Mouse (Mus musculus): ENCODE data around the gene Cers6. TPM values are rescaled to one million over a fixed set of nuclear protein-coding genes. Genes with fewer than 3 reads are reported as not detected.

Gene Cers6
- polyA plus RNA-seq, 1 experiment from 2014 or later, result 82.3 TPM

GRCm38 (mm10) chr2:68925542-68925941, 64.3 kb downstream of the Cers6 start:
- no peak for ATAC-seq (ENCODE audit: low read depth)
- 81% methylated on average over 6 of the region's 6 CpGs for WGBS

GRCm38 (mm10) chr2:68926913-68927790, 65.9 kb downstream of the Cers6 start:
- Histone ChIP-seq H3K9me3 (ENCODE audit: control insufficient read depth, low read length) (no peaks in the 10 kb centered on the region), H3K36me3 (ENCODE audit: control insufficient read depth, insufficient read depth, low read length) (no peaks in the 10 kb centered on the region), H3K27me3 (ENCODE audit: control insufficient read depth, insufficient read depth, low read length) (no peaks in the 10 kb centered on the region), H3K4me2 (ENCODE audit: low read depth, low read length) (no peak overlapping the region), H3K27ac (ENCODE audit: low read depth, low read length) (no peak overlapping the region), H3K4me1 (ENCODE audit: control insufficient read depth, insufficient read depth, low read length) (no peaks in the 10 kb centered on the region), H3K4me3 (ENCODE audit: low read depth, low read length) (no peak overlapping the region), H3K9ac (replicated peaks; ENCODE audit: low read depth, low read length) (no peak overlapping the region)
- 65% methylated on average over 10 of the region's 10 CpGs for WGBS
- ATAC-seq (ENCODE audit: low read depth), result peak; percentile 44; the same call in 1 of the 2 replicates

More at GRCm38 (mm10) chr2:68925542-68925941, 64.3 kb downstream of the Cers6 start:
- H3K9ac ChIP-seq (replicated peaks; ENCODE audit: low read depth, low read length), result no peak overlapping the region
- H3K9me3 ChIP-seq (ENCODE audit: control insufficient read depth, low read length), result no peaks in the 10 kb centered on the region
- no peak overlapping the region for H3K4me2 ChIP-seq (ENCODE audit: low read depth, low read length)
- no peak overlapping the region for H3K4me3 ChIP-seq (ENCODE audit: low read depth, low read length)
- no peak overlapping the region for H3K27ac ChIP-seq (ENCODE audit: low read depth, low read length)
- H3K4me1 ChIP-seq (ENCODE audit: control insufficient read depth, insufficient read depth, low read length), result no peaks in the 10 kb centered on the region
- H3K36me3 ChIP-seq (ENCODE audit: control insufficient read depth, insufficient read depth, low read length), result no peaks in the 10 kb centered on the region
- H3K27me3 ChIP-seq (ENCODE audit: control insufficient read depth, insufficient read depth, low read length), result no peaks in the 10 kb centered on the region

GRCm38 (mm10) chr2:68932240-68932639, 71.0 kb downstream of the Cers6 start:
- no peak for ATAC-seq (ENCODE audit: low read depth)
- Histone ChIP-seq H3K27ac (ENCODE audit: low read depth, low read length) (no peak overlapping the region), H3K9me3 (ENCODE audit: control insufficient read depth, low read length) (no peaks in the 10 kb centered on the region), H3K36me3 (ENCODE audit: control insufficient read depth, insufficient read depth, low read length) (no peaks in the 10 kb centered on the region), H3K4me3 (ENCODE audit: low read depth, low read length) (no peak overlapping the region), H3K9ac (replicated peaks; ENCODE audit: low read depth, low read length) (no peak overlapping the region), H3K27me3 (ENCODE audit: control insufficient read depth, insufficient read depth, low read length) (no peaks in the 10 kb centered on the region), H3K4me2 (ENCODE audit: low read depth, low read length) (no peak overlapping the region), H3K4me1 (ENCODE audit: control insufficient read depth, insufficient read depth, low read length) (no peaks in the 10 kb centered on the region)
- 77% methylated on average over 4 of the region's 4 CpGs for WGBS

DNA sequence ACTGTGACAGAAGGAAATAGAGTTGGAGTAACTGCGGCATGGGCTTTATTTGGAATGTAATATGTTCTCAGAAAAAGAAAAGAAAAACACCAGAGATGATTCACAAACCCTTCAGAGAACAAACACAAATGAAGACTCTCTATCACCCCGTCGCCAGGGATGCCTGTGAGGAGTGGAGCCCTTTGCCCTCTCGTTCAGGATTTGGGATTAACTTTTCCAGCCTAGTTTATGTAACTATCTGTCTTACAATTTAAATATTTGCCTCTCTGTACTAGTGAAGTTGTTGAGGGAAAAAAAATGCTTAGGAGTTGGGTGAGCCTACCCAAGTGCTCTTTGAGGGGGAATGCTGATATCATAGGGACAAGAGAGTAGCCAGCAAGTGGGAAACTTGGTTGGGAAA, 71.4 kb downstream of the Cers6 start:
- H3K4me1 ChIP-seq (ENCODE audit: control insufficient read depth, insufficient read depth, low read length), result no peaks in the 10 kb centered on the region
- H3K4me2 ChIP-seq (ENCODE audit: low read depth, low read length), result no peak overlapping the region
- H3K36me3 ChIP-seq (ENCODE audit: control insufficient read depth, insufficient read depth, low read length), result no peaks in the 10 kb centered on the region
- no peak overlapping the region for H3K9ac ChIP-seq (replicated peaks; ENCODE audit: low read depth, low read length)
- no peak for ATAC-seq (ENCODE audit: low read depth)
- WGBS, result 83% methylated on average over 4 of the region's 4 CpGs
- H3K9me3 ChIP-seq (ENCODE audit: control insufficient read depth, low read length), result no peaks in the 10 kb centered on the region
- no peak overlapping the region for H3K27ac ChIP-seq (ENCODE audit: low read depth, low read length)
- H3K27me3 ChIP-seq (ENCODE audit: control insufficient read depth, insufficient read depth, low read length), result no peaks in the 10 kb centered on the region
- no peak overlapping the region for H3K4me3 ChIP-seq (ENCODE audit: low read depth, low read length)

DNA sequence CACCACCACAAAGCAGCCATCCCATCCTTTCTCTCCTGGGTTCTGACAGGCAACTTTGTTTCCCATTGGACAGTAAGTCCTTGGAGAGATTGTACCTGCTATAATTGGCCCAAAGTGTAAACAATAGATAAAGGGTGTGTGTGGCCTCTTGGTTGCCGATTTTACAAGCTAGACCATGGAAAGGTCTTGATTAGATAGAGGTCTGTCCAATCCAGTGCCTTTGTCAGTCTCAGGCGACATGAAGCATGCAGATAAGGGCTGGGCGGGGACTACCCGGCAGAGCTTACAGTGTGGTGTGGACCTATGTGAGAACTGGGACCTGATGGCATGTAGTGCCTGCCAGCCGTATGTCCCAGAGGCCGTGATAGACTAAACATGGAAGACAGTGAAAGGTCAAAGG, 73.4 kb downstream of the Cers6 start:
- ATAC-seq (ENCODE audit: low read depth), result peak; percentile 46; the same call in 1 of the 2 replicates
- 84% methylated on average over 6 of the region's 6 CpGs for WGBS
- Histone ChIP-seq H3K4me2 (ENCODE audit: low read depth, low read length) (no peak overlapping the region), H3K9ac (replicated peaks; ENCODE audit: low read depth, low read length) (no peak overlapping the region), H3K9me3 (ENCODE audit: control insufficient read depth, low read length) (no peaks in the 10 kb centered on the region), H3K4me3 (ENCODE audit: low read depth, low read length) (no peak overlapping the region), H3K4me1 (ENCODE audit: control insufficient read depth, insufficient read depth, low read length) (no peaks in the 10 kb centered on the region), H3K27me3 (ENCODE audit: control insufficient read depth, insufficient read depth, low read length) (no peaks in the 10 kb centered on the region), H3K36me3 (ENCODE audit: control insufficient read depth, insufficient read depth, low read length) (no peaks in the 10 kb centered on the region), H3K27ac (ENCODE audit: low read depth, low read length) (no peak overlapping the region)

- Histone ChIP-seq H3K4me1 (ENCODE audit: control insufficient read depth, insufficient read depth, low read length) (no peaks in the 10 kb centered on the region), H3K27me3 (ENCODE audit: control insufficient read depth, insufficient read depth, low read length) (no peaks in the 10 kb centered on the region), H3K27ac (ENCODE audit: low read depth, low read length) (no peak overlapping the region), H3K9me3 (ENCODE audit: control insufficient read depth, low read length) (no peaks in the 10 kb centered on the region), H3K4me3 (ENCODE audit: low read depth, low read length) (no peak overlapping the region), H3K36me3 (ENCODE audit: control insufficient read depth, insufficient read depth, low read length) (no peaks in the 10 kb centered on the region), H3K4me2 (ENCODE audit: low read depth, low read length) (no peak overlapping the region), H3K9ac (replicated peaks; ENCODE audit: low read depth, low read length) (no peak overlapping the region)
- ATAC-seq (ENCODE audit: low read depth), result no peak
- WGBS, result 82% methylated on average over 2 of the region's 2 CpGs
Measured at GRCm38 (mm10) chr2:68935721-68936294, 74.6 kb downstream of the Cers6 start.

DNA sequence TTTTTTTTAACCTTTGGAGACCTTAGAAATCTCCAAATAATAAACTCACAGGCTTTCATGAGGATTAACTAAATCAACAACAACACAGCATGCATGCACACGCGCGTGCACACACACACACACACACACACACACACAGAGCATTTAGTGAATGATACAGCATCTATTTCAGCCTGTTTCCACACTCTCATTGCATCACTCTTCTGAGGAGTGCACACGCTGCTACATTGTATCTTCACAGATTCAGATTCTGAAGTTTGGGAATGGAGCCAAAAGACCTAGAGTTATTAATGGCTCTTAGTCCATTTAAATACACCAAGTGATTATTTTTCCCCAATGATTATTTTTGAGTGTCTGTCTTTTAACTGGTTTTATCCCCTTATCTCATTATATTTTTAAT, 75.5 kb downstream of the Cers6 start:
- ATAC-seq (ENCODE audit: low read depth), result no peak
- H3K4me1 ChIP-seq (ENCODE audit: control insufficient read depth, insufficient read depth, low read length), result no peaks in the 10 kb centered on the region
- no peak overlapping the region for H3K4me2 ChIP-seq (ENCODE audit: low read depth, low read length)
- 86% methylated on average over 4 of the region's 4 CpGs for WGBS
- H3K36me3 ChIP-seq (ENCODE audit: control insufficient read depth, insufficient read depth, low read length), result no peaks in the 10 kb centered on the region
- H3K9me3 ChIP-seq (ENCODE audit: control insufficient read depth, low read length), result no peaks in the 10 kb centered on the region
- H3K27me3 ChIP-seq (ENCODE audit: control insufficient read depth, insufficient read depth, low read length), result no peaks in the 10 kb centered on the region
- no peak overlapping the region for H3K4me3 ChIP-seq (ENCODE audit: low read depth, low read length)
- H3K27ac ChIP-seq (ENCODE audit: low read depth, low read length), result no peak overlapping the region
- no peak overlapping the region for H3K9ac ChIP-seq (replicated peaks; ENCODE audit: low read depth, low read length)

- Histone ChIP-seq H3K27ac (ENCODE audit: low read depth, low read length) (no peak overlapping the region), H3K4me1 (ENCODE audit: control insufficient read depth, insufficient read depth, low read length) (no peaks in the 10 kb centered on the region), H3K9ac (replicated peaks; ENCODE audit: low read depth, low read length) (no peak overlapping the region), H3K36me3 (ENCODE audit: control insufficient read depth, insufficient read depth, low read length) (no peaks in the 10 kb centered on the region), H3K4me2 (ENCODE audit: low read depth, low read length) (no peak overlapping the region), H3K4me3 (ENCODE audit: low read depth, low read length) (no peak overlapping the region), H3K9me3 (ENCODE audit: control insufficient read depth, low read length) (no peaks in the 10 kb centered on the region), H3K27me3 (ENCODE audit: control insufficient read depth, insufficient read depth, low read length) (no peaks in the 10 kb centered on the region)
- no peak for ATAC-seq (ENCODE audit: low read depth)
- WGBS, result 96% methylated on average over 3 of the region's 3 CpGs
Measured at GRCm38 (mm10) chr2:68937833-68938232, 76.6 kb downstream of the Cers6 start.

DNA sequence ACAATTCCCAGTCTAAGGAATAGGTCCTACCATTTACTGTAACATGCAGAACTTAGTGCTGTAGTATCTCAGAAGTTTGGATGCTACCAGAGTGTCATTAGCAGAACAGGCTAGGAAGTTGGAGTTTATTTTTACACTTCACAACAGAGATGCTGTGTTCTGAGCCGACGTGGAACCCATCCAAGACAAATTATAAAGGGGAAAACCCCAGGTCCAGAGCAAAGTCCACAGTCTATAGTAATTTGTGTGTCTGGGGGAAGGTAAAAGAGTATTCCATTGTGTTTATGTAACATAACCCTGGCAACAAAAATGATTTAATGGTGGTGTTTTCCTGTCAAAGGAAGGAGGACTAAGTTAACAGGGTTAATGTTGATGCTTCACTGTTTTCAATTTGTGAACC, 83.7 kb downstream of the Cers6 start:
- 79% methylated on average over 2 of the region's 2 CpGs for WGBS
- Histone ChIP-seq H3K4me3 (ENCODE audit: low read depth, low read length) (no peak overlapping the region), H3K36me3 (ENCODE audit: control insufficient read depth, insufficient read depth, low read length) (no peaks in the 10 kb centered on the region), H3K4me1 (ENCODE audit: control insufficient read depth, insufficient read depth, low read length) (no peaks in the 10 kb centered on the region), H3K4me2 (ENCODE audit: low read depth, low read length) (no peak overlapping the region), H3K27ac (ENCODE audit: low read depth, low read length) (no peak overlapping the region), H3K27me3 (ENCODE audit: control insufficient read depth, insufficient read depth, low read length) (no peaks in the 10 kb centered on the region), H3K9ac (replicated peaks; ENCODE audit: low read depth, low read length) (no peak overlapping the region), H3K9me3 (ENCODE audit: control insufficient read depth, low read length) (no peaks in the 10 kb centered on the region)
- no peak for ATAC-seq (ENCODE audit: low read depth)
